Mouse (Mus musculus) E14TG2a.4 (cell line): Measurements from ENCODE around the gene Lin37.
A peak's percentile ranks its signal among the peaks of the same experiment; 100 is the strongest.

Source experiments
- H3K27me3 ChIP-seq: 2 replicates; pipeline ENCODE4 v1.6.1; 2014; ENCODE audit warnings: low read length, control low read depth; ENCODE audit not compliant: insufficient read depth
- H3K36me3 ChIP-seq: 2 replicates; pipeline ENCODE4 v1.6.1; 2014; ENCODE audit warnings: low read length, control low read depth; ENCODE audit not compliant: insufficient read depth
- H3K4me1 ChIP-seq: replicated peaks from 2 replicates; pipeline ENCODE4 v1.6.1; 2014; ENCODE audit warnings: low read depth, low read length, control low read depth
- H3K4me3 ChIP-seq: replicated peaks from 2 replicates; pipeline ENCODE4 v1.5.1; 2014; ENCODE audit warnings: mild to moderate bottlenecking, low read length
- H3K9me3 ChIP-seq: 2 replicates; pipeline ENCODE4 v1.6.1; 2014; ENCODE audit warnings: low read length, control low read depth
- CTCF ChIP-seq: conservative IDR thresholded peaks from 2 replicates; pipeline ENCODE4 v1.5.1; 2014; ENCODE audit warnings: low read length
- NANOG ChIP-seq: IDR thresholded peaks from 2 replicates; pipeline ENCODE4 v1.6.1; 2014; ENCODE audit warnings: borderline replicate concordance, low read length, mixed read lengths
- POU5F1 ChIP-seq: IDR thresholded peaks from 2 replicates; pipeline ENCODE4 v1.6.1; 2014; ENCODE audit warnings: low read length, borderline replicate concordance

Gene Lin37

GRCm38 (mm10) chr7:30572389-30572788 lies 12.8 kb upstream of the Lin37 start:
- H3K4me3 ChIP-seq, result no peak overlapping the region
- H3K27me3 ChIP-seq, result no peaks in the 10 kb centered on the region
- TF ChIP-seq POU5F1, result no peak
- no peak for TF ChIP-seq NANOG
- TF ChIP-seq CTCF, result no peak
- H3K9me3 ChIP-seq, result no peaks in the 10 kb centered on the region
- H3K36me3 ChIP-seq, result peaks cover 98% of the 10 kb centered on the region
- peaks cover 17% of the 10 kb centered on the region for H3K4me1 ChIP-seq

DNA sequence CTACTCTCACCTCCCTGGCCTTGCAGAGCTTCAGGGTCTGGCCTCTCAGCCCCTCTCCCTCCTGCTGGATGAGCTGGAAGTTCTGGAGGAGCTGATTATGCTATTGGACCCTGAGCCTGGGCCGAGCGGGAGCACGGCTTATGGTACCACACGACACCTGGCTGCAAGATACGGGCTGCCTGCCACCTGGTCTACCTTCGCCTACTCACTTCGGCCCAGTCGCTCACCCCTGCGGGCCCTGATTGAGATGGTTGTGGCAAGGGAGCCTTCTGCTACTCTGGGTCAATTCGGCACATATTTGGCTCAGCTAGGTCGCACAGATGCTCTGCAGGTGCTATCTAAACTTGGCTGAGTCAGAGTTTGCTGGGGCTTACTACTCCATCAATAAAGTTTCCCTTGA lies 7.9 kb upstream of the Lin37 start:
- H3K4me3 ChIP-seq, result peak overlapping the region; percentile 1; the same call in 1 of the 2 replicates
- TF ChIP-seq POU5F1 (no peak), CTCF (no peak), NANOG (no peak)
- H3K9me3 ChIP-seq, result no peaks in the 10 kb centered on the region
- peaks cover 46% of the 10 kb centered on the region for H3K4me1 ChIP-seq
- peaks cover 82% of the 10 kb centered on the region for H3K36me3 ChIP-seq
- no peaks in the 10 kb centered on the region for H3K27me3 ChIP-seq

DNA sequence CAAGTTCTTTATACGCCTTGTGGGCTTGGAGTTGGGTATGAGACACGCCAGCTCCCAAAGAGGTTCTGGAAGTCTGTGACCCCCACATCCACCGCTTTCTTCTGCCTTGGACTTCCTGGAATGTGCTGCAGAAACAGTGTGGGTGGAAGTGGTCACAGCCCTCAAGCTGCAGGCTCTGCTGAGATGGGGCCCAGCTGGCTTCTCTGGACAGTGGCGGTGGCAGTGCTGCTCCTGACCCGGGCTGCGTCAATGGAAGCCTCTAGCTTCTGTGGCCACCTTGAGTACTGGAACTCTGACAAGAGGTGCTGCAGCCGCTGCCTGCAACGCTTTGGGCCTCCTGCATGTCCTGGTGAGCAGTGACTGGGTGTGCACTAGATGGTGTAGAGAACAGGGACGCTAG lies 6.4 kb upstream of the Lin37 start:
- TF ChIP-seq POU5F1 (no peak), NANOG (no peak)
- Histone ChIP-seq H3K4me1 (peaks cover 59% of the 10 kb centered on the region), H3K27me3 (no peaks in the 10 kb centered on the region), H3K36me3 (peaks cover 72% of the 10 kb centered on the region), H3K4me3 (peak overlapping the region; percentile 53; the same call in 1 of the 2 replicates), H3K9me3 (no peaks in the 10 kb centered on the region)

- TF ChIP-seq NANOG (no peak), POU5F1 (no peak), CTCF (no peak)
- no peaks in the 10 kb centered on the region for H3K27me3 ChIP-seq
- peaks cover 63% of the 10 kb centered on the region for H3K36me3 ChIP-seq
- no peaks in the 10 kb centered on the region for H3K9me3 ChIP-seq
- peaks cover 63% of the 10 kb centered on the region for H3K4me1 ChIP-seq
- peak within 1 kb of the TSS; percentile 98 for H3K4me3 ChIP-seq
Measured at GRCm38 (mm10) chr7:30564970-30565571, 5.4 kb upstream of the Lin37 start, which contains the start of gene Igflr1. Gene Igflr1 (plus strand): TSS chr7:30565427.

DNA sequence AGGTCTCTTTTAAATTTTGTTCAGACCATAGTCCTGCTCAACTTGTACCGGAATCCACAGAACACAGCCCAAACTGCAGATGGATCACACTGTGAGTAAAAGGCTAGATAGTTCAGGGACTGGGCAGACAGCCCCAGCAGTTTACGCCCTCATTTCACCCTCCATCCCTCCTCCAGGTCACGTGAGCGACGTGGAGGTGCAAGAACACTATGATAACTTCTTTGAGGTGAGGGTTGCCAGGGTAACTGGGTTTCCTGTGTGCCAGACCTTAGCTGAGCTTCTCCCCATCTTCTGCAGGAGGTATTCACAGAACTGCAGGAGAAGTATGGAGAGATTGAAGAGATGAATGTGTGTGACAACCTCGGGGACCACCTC lies 4.3 kb upstream of the Lin37 start:
- H3K4me1 ChIP-seq, result peaks cover 68% of the 10 kb centered on the region
- H3K36me3 ChIP-seq, result peaks cover 51% of the 10 kb centered on the region
- H3K9me3 ChIP-seq, result no peaks in the 10 kb centered on the region
- H3K4me3 ChIP-seq, result peak overlapping the region; percentile 98
- no peak for TF ChIP-seq POU5F1
- no peak for TF ChIP-seq NANOG
- TF ChIP-seq CTCF, result no peak
- H3K27me3 ChIP-seq, result no peaks in the 10 kb centered on the region

DNA sequence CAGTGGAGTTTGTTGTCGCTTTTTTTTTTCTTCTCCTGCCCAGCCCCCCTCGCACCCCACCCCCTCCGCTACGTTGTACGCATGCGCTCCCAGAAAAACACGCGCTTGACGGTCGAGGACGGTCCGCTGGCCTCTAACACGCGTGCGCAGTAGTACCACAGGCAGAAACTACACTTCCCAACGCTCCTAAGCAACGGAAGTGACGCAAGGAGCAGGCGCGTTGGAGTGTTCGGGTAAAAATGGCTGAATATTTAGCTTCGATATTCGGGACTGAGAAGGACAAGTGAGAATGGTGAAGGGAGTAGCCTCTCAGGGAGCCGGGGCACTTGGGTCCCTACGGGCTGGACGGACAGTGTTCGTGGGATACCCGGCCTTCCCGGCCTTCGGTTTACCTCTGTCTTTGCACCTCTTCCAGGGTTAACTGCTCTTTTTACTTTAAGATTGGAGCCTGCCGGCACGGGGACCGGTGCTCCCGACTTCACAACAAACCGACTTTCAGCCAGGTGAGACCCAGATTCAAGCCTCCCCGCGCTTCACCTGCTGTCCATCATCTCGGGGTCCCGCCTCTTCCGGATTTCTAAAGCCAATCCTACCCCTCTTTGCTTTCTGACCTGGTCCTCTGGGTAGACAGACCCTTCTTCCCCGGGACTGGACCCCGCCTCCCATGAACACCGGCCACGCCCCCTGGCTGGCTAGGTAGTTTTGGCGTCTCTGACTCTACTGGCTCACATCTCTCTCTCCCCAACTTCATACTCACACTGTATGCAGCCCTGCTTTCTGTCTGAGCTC lies 3.7 kb upstream of the Lin37 start, which contains the start of the genes U2af1l4, Gm49396 and Psenen:
U2af1l4 (plus strand) TSS at position 185 of the 789 bp plus-strand sequence.
Gm49396 (plus strand) TSS at position 228 of the 789 bp plus-strand sequence.
Psenen (minus strand) TSS at position 511 of the 789 bp plus-strand sequence.
- Histone ChIP-seq H3K4me3 (peak within 1 kb of the TSS; percentile 98), H3K27me3 (no peaks in the 10 kb centered on the region), H3K4me1 (peaks cover 72% of the 10 kb centered on the region), H3K9me3 (no peaks in the 10 kb centered on the region), H3K36me3 (peaks cover 45% of the 10 kb centered on the region)
- TF ChIP-seq POU5F1, result no peak
- TF ChIP-seq NANOG, result no peak
- no peak for TF ChIP-seq CTCF

DNA sequence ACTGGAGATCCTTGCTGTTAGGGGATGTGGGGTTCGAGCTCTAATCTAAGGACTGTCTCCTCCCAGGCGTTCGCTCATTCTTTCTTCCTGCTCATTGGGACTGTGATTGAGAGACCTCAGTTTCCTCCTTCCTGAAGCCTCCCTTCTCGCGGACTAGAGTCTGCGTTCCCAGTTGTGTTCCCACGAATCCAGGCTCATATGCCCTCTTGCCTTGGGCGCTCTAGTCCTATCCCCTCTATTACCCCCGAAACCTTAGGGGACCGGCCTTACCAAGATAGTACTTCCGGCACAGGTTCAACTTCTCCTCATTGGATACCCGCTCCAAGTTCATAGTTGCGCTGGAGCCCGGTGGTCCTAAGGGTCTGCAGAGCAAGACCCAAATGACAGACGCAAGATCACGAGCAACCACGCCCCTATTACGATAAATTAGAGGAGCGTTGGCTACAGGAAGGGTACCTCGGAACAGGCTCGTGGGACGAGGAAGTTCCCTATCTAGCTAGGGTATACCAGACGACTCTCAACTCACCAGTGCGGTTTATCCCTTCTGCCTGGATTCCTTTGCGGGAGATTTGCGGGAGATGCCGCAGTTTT lies 3.0 kb upstream of the Lin37 start:
- Histone ChIP-seq H3K9me3 (no peaks in the 10 kb centered on the region), H3K36me3 (peaks cover 43% of the 10 kb centered on the region), H3K27me3 (no peaks in the 10 kb centered on the region), H3K4me1 (peaks cover 75% of the 10 kb centered on the region), H3K4me3 (peak overlapping the region; percentile 98)
- no peak for TF ChIP-seq NANOG
- no peak for TF ChIP-seq CTCF
- no peak for TF ChIP-seq POU5F1

GRCm38 (mm10) chr7:30560296-30560695 lies 658 bp upstream of the Lin37 start:
- H3K36me3 ChIP-seq, result peaks cover 44% of the 10 kb centered on the region
- no peaks in the 10 kb centered on the region for H3K9me3 ChIP-seq
- H3K4me1 ChIP-seq, result peaks cover 74% of the 10 kb centered on the region
- no peak overlapping the region for H3K4me3 ChIP-seq
- no peaks in the 10 kb centered on the region for H3K27me3 ChIP-seq
- no peak for TF ChIP-seq NANOG
- TF ChIP-seq POU5F1, result no peak
- no peak for TF ChIP-seq CTCF
